Mouse (Mus musculus): ENCODE results near the gene Ndufa12. TPM values are rescaled to one million over a fixed set of nuclear protein-coding genes. Genes with fewer than 3 reads are reported as not detected.
A peak's percentile ranks its signal among the peaks of the same experiment; 100 is the strongest.

Gene Ndufa12
- total and polyA plus RNA-seq, 3 experiments: 137 to 276 TPM; not detected in 1

DNA sequence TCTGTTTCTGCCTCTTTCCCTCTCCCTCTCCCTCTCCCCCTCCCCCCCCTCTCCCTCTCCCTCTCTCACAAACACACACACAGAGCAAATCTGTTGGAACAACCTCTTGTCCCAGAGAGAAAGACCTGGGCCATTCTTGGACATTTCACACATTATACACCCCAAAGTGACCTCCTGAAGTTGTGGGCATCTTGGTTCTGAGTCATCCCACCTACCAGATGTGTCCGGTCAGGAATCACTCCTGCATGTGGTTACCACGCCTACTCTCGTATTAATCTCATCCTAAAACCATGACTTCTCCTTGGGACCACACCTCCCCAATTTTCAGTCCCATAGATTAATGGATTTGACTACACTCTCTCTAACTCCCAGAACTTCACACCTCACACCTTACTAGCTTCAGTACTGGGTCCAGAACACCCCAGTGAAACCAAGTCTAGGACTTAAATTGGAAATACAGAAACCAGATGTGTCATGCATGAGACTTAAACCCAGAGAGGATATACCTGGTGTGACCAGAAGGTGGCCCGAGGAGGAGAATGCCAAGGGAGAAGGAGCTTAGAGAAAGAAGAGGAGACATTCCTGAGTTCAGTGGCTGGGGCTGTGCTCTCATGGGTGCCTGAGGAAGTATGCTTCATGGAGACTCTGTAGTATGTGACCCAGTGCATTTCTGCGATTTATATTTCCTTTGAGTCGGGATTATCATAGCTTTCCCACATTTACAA lies 26.7 kb downstream of the Ndufa12 start:
- no peaks in the 10 kb centered on the region for H3K9me3 ChIP-seq (replicated peaks; ENCODE audit: insufficient read depth, low read length)
- no peaks in the 10 kb centered on the region for H3K27me3 ChIP-seq (ENCODE audit: control insufficient read depth in 1 of 2, insufficient read depth in 2 of 2, low read length in 2 of 2)
- TF ChIP-seq ZC3H11A (IDR thresholded peaks at IDR 0.05; ENCODE audit: low read depth, low read length): peak; percentile 21; the same call in 1 of the 2 replicates
- TF ChIP-seq RAD21 (IDR thresholded peaks at IDR 0.05; ENCODE audit: low read depth, low read length): peak; percentile 42
- TF ChIP-seq GABPA (IDR thresholded peaks at IDR 0.05; ENCODE audit: low read depth, low read length): no peak
- TF ChIP-seq TBP (IDR thresholded peaks at IDR 0.05; ENCODE audit: low read depth, low read length): no peak
- peak; percentile 71 for TF ChIP-seq SMC3 (IDR thresholded peaks at IDR 0.05; ENCODE audit: low read depth, low read length)
- no peak for TF ChIP-seq GATA1 (IDR thresholded peaks at IDR 0.05; ENCODE audit: low read depth, low read length)
- no peak for TF ChIP-seq POLR2A (IDR thresholded peaks at IDR 0.05; ENCODE audit: control insufficient read depth in 1 of 2, insufficient read depth in 1 of 2, low read depth in 1 of 2, low read length in 2 of 2, poor library complexity in 1 of 2)
- no peak for TF ChIP-seq SIN3A (IDR thresholded peaks at IDR 0.05; ENCODE audit: low read length)
- TF ChIP-seq BHLHE40 (IDR thresholded peaks at IDR 0.05; ENCODE audit: borderline replicate concordance, low read depth, low read length): no peak
- no peak for TF ChIP-seq MEF2A (IDR thresholded peaks at IDR 0.05; ENCODE audit: extremely low read depth, insufficient replicate concordance, low read depth, low read length, poor library complexity, severe bottlenecking)
- no peak for TF ChIP-seq HCFC1 (IDR thresholded peaks at IDR 0.05; ENCODE audit: low read depth, low read length)
- no peak for TF ChIP-seq USF1 (IDR thresholded peaks at IDR 0.05; ENCODE audit: low read depth, low read length)
- TF ChIP-seq ETS1 (IDR thresholded peaks at IDR 0.05; ENCODE audit: low read depth, low read length): no peak
- peak; percentile 17 to 60 (median 18); a peak in 3 of 6 replicates for TF ChIP-seq CTCF (IDR thresholded peaks at IDR 0.05 in 2 of 3, conservative IDR thresholded peaks at IDR 0.05 in 1 of 3; ENCODE audit: control insufficient read depth in 1 of 3, insufficient read depth in 1 of 3, low read depth in 2 of 3, low read length in 3 of 3, poor library complexity in 1 of 3, severe bottlenecking in 1 of 3)
- no peak for TF ChIP-seq CHD2 (IDR thresholded peaks at IDR 0.05; ENCODE audit: low read length)
- no peak for TF ChIP-seq NRF1 (IDR thresholded peaks at IDR 0.05; ENCODE audit: insufficient read depth, low read depth, low read length, poor library complexity, severe bottlenecking)
- TF ChIP-seq JUND (IDR thresholded peaks at IDR 0.05; ENCODE audit: low read depth, low read length): no peak
- H3K9ac ChIP-seq (ENCODE audit: control insufficient read depth, low read depth, low read length, poor library complexity, severe bottlenecking): no peak overlapping the region
- no peak overlapping the region for H3K27ac ChIP-seq (ENCODE audit: control insufficient read depth, low read depth, low read length)
- H3K79me2 ChIP-seq (ENCODE audit: control insufficient read depth, insufficient read depth, low read length, poor library complexity): no peaks in the 10 kb centered on the region
- DNase-seq (ENCODE audit: low read depth, low spot score): peak; percentile 74
- H3K4me3 ChIP-seq (ENCODE audit: control insufficient read depth in 1 of 2, insufficient read depth in 1 of 2, low read depth in 2 of 2, low read length in 2 of 2): no peak overlapping the region
- peaks cover 0 to 2% of the 10 kb centered on the region in 2 experiments; a peak in 2 of 4 replicates for H3K36me3 ChIP-seq (ENCODE audit: control insufficient read depth in 1 of 2, insufficient read depth in 2 of 2, low read length in 2 of 2)
- H3K4me1 ChIP-seq (ENCODE audit: control insufficient read depth in 1 of 2, insufficient read depth in 2 of 2, low read length in 2 of 2): peaks cover 0 to 2% of the 10 kb centered on the region in 2 experiments; a peak in 1 of 4 replicates

DNA sequence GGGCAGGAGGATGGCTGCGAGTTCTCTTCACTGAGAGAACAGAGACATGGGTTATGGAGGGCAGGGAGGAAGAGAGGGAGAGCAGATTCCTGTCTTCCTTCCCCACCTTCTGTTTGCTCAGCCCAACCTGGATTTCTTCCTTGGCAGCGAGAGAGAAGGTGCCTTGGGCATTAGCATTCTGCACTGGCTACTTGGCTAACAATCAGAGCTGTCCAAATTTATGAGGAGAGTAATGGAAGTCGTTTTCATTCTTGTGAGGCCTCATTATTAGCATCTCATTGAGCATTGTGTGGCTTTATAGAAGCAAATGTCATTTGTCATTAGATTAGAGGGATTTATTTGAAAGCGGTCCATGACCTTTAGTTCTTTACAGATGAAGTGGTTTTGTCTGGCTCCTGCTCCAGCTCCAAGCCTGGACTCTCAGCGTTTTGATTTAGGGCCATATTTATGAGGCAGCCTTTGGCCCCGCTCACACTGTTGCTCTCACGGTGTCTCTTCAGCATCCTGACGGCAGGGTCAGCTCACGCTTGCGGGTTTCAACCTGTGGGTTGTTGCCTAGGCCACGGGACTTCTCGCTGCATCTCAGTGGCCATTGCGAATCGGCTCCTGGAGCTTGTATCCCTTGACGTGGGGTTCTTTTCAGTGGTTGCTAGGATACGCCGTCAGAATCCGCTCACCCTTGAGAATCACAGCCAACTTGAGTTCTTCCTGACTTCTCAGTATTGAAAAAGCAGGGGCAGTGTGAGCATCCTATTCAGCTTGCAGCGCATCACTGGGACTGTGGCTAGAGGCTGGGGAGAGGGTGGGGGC lies 31.9 kb downstream of the Ndufa12 start:
- H3K4me3 ChIP-seq (ENCODE audit: control insufficient read depth in 1 of 2, insufficient read depth in 1 of 2, low read depth in 2 of 2, low read length in 2 of 2): no peak overlapping the region
- no peak for DNase-seq (ENCODE audit: low read depth, low spot score)
- H3K4me1 ChIP-seq (ENCODE audit: control insufficient read depth in 1 of 2, insufficient read depth in 2 of 2, low read length in 2 of 2): 0 out of 4 replicates have a peak, but pooled peaks cover 0 to 4% of the 10 kb centered on the region in 2 experiments
- TF ChIP-seq NELFE (IDR thresholded peaks at IDR 0.05; ENCODE audit: low read depth, low read length) (no peak), KAT2A (conservative IDR thresholded peaks at IDR 0.05; ENCODE audit: low read depth, low read length) (no peak), ZMIZ1 (IDR thresholded peaks at IDR 0.05; ENCODE audit: low read depth, low read length) (no peak), E2F4 (IDR thresholded peaks at IDR 0.05; ENCODE audit: borderline replicate concordance, low read depth, low read length) (no peak), CHD1 (IDR thresholded peaks at IDR 0.05; ENCODE audit: low read depth, low read length) (no peak), CTCF (IDR thresholded peaks at IDR 0.05 in 2 of 3, conservative IDR thresholded peaks at IDR 0.05 in 1 of 3; ENCODE audit: control insufficient read depth in 1 of 3, insufficient read depth in 1 of 3, low read depth in 2 of 3, low read length in 3 of 3, poor library complexity in 1 of 3, severe bottlenecking in 1 of 3) (no peak), TCF12 (IDR thresholded peaks at IDR 0.05; ENCODE audit: low read depth, low read length) (no peak), RCOR1 (IDR thresholded peaks at IDR 0.05; ENCODE audit: low read depth, low read length) (no peak), USF2 (IDR thresholded peaks at IDR 0.05; ENCODE audit: borderline replicate concordance in 1 of 2, insufficient read depth in 1 of 2, low read depth in 1 of 2, low read length in 2 of 2) (no peak), RAD21 (IDR thresholded peaks at IDR 0.05; ENCODE audit: low read depth, low read length) (no peak)
- H3K36me3 ChIP-seq (ENCODE audit: control insufficient read depth in 1 of 2, insufficient read depth in 2 of 2, low read length in 2 of 2): no peaks in the 10 kb centered on the region
- H3K27ac ChIP-seq (ENCODE audit: control insufficient read depth, low read depth, low read length): no peak overlapping the region
- no peaks in the 10 kb centered on the region for H3K79me2 ChIP-seq (ENCODE audit: control insufficient read depth, insufficient read depth, low read length, poor library complexity)
- H3K27me3 ChIP-seq (ENCODE audit: control insufficient read depth in 1 of 2, insufficient read depth in 2 of 2, low read length in 2 of 2): no peaks in the 10 kb centered on the region; a peak in 1 of 4 replicates
- no peaks in the 10 kb centered on the region for H3K9me3 ChIP-seq (replicated peaks; ENCODE audit: insufficient read depth, low read length)
- H3K9ac ChIP-seq (ENCODE audit: control insufficient read depth, low read depth, low read length, poor library complexity, severe bottlenecking): no peak overlapping the region

All from MEL (cell line).